Mouse (Mus musculus) lung, postnatal 0 days (tissue): ENCODE results near the gene Wwc2.

Experiments
- CTCF ChIP-seq: IDR thresholded peaks from 2 replicates; pipeline ENCODE4 v1.5.1; 2016; ENCODE audit warnings: antibody characterized with exemption, mild to moderate bottlenecking
- EP300 ChIP-seq: IDR thresholded peaks from 2 replicates; pipeline ENCODE4 v1.6.1; 2016; ENCODE audit warnings: antibody characterized with exemption, mild to moderate bottlenecking, control low read depth

DNA sequence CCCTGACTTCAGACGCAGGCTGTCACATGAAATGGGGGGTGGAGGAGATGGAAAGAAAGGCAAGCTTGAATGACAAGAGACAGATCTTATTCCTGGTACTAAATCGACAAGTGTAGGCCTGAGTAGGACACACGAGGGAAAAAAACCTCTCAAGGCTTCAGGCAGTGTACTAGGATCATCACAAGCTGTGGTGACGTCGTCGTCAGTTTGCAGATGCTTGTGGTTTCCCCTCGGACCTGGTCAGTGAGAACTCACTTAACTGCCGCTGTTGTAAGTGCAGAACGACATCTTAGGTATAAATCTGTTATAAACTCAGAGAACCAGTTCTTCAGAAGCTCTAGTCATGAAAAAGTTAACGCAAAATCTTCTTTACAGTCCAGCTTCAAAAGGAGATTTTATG, 67.9 kb downstream of the Wwc2 start:
- TF ChIP-seq CTCF (no peak), EP300 (no peak)
